Mouse (Mus musculus) heart, embryonic 11.5 days (tissue): ENCODE data around the gene Chd3. TPM values are rescaled to one million over a fixed set of nuclear protein-coding genes. Genes with fewer than 3 reads are reported as not detected.

Experiments used
- ATAC-seq: fragments of 200-750 bp; cut with Nextera tagmentation; replicated peaks from 2 replicates; pipeline ENCODE4 v1.8.0; 2017; ENCODE audit warnings: moderate library complexity; ENCODE audit not compliant: insufficient number of reproducible peaks, low FRiP score, low TSS enrichment
- H3K27ac ChIP-seq: fragments of 300-500 bp; sonication (generic); 2 replicates; pipeline ENCODE4 v1.5.1; 2014; ENCODE audit warnings: mild to moderate bottlenecking, low read depth, low read length
- H3K27me3 ChIP-seq: fragments of 300-500 bp; sonication (generic); 2 replicates; pipeline ENCODE4 v1.6.1; 2014; ENCODE audit warnings: mild to moderate bottlenecking, low read length, mixed read lengths; ENCODE audit not compliant: control insufficient read depth, insufficient read depth
- H3K36me3 ChIP-seq: fragments of 300-500 bp; sonication (generic); 2 replicates; pipeline ENCODE4 v1.6.1; 2014; ENCODE audit warnings: mild to moderate bottlenecking, low read length, moderate library complexity, mixed read lengths; ENCODE audit not compliant: control insufficient read depth, insufficient read depth
- H3K4me1 ChIP-seq: fragments of 300-500 bp; sonication (generic); 2 replicates; pipeline ENCODE4 v1.6.1; 2014; ENCODE audit warnings: low read length; ENCODE audit not compliant: control insufficient read depth, insufficient read depth
- H3K4me2 ChIP-seq: fragments of 300-500 bp; sonication (generic); 2 replicates; pipeline ENCODE4 v1.6.1; 2014; ENCODE audit warnings: mild to moderate bottlenecking, moderate library complexity
- H3K4me3 ChIP-seq: fragments of 300-500 bp; sonication (generic); 2 replicates; pipeline ENCODE4 v1.5.1; 2014; ENCODE audit warnings: low read depth, low read length
- H3K9ac ChIP-seq: fragments of 300-500 bp; sonication (generic); 2 replicates; pipeline ENCODE4 v1.6.1; 2014; ENCODE audit warnings: mild to moderate bottlenecking, low read depth, low read length, moderate library complexity
- H3K9me3 ChIP-seq: fragments of 300-500 bp; sonication (generic); replicated peaks from 2 replicates; pipeline ENCODE4 v1.6.1; 2016; ENCODE audit warnings: low read length; ENCODE audit not compliant: control insufficient read depth
- WGBS: fragments of 180-500 bp; shearing (Covaris S2); extraction: QIAGEN DNeasy Blood & Tissue Kit; methylation state at CpG from one replicate; pipeline ENCODE4 v1.1.7; 2014; ENCODE audit not compliant: insufficient replicate concordance; 5-methylcytosine and 5-hydroxymethylcytosine counted together
- polyA plus RNA-seq: library from polyadenylated mRNA; unstranded; fragments of >200 nt; fragmentation: Nextera tagmentation; extraction: Ambion mirVana; gene quantifications from 2 replicates; pipeline ENCODE4 v1.2.1, GENCODE M21; 2014

The Chd3 gene
- polyA plus RNA-seq, 1 experiment from 2014 or later = 21.8 TPM

GRCm38 (mm10) chr11:69413221-69414181 lies 44.3 kb upstream of the Chd3 start, which contains the start of gene Kdm6b:
Gene Kdm6b (minus strand): TSS chr11:69413675.
- Histone ChIP-seq H3K27me3 (no peaks in the 10 kb centered on the region), H3K27ac (peak within 1 kb of the TSS; percentile 98), H3K9me3 (no peaks in the 10 kb centered on the region), H3K9ac (peak within 1 kb of the TSS; percentile 92), H3K36me3 (peaks cover 2% of the 10 kb centered on the region; the same call in 1 of the 2 replicates), H3K4me3 (peak within 1 kb of the TSS; percentile 83), H3K4me2 (peak within 1 kb of the TSS; percentile 99), H3K4me1 (peaks cover 49% of the 10 kb centered on the region)
- WGBS = 44% methylated on average over 12 of the region's 12 CpGs
- no peak for ATAC-seq

- Histone ChIP-seq H3K4me2 (peak overlapping the region; percentile 99), H3K27me3 (no peaks in the 10 kb centered on the region), H3K9ac (peak overlapping the region; percentile 92; the same call in 1 of the 2 replicates), H3K9me3 (no peaks in the 10 kb centered on the region), H3K4me3 (peak overlapping the region; percentile 90; the same call in 1 of the 2 replicates), H3K4me1 (peaks cover 49% of the 10 kb centered on the region), H3K27ac (peak overlapping the region; percentile 98), H3K36me3 (peaks cover 6% of the 10 kb centered on the region)
- 56% methylated on average over 7 of the region's 7 CpGs for WGBS
- no peak for ATAC-seq
Measured at GRCm38 (mm10) chr11:69412548-69412947, 43.3 kb upstream of the Chd3 start.

GRCm38 (mm10) chr11:69411538-69412203 lies 42.5 kb upstream of the Chd3 start:
- under 1% methylated on average over 37 of the region's 39 CpGs for WGBS
- ATAC-seq = no peak; the same call in 1 of the 2 replicates
- Histone ChIP-seq H3K9me3 (no peaks in the 10 kb centered on the region), H3K4me3 (peak overlapping the region; percentile 90), H3K27me3 (no peaks in the 10 kb centered on the region), H3K36me3 (peaks cover 14% of the 10 kb centered on the region), H3K4me2 (peak overlapping the region; percentile 99), H3K9ac (peak overlapping the region; percentile 92), H3K27ac (peak overlapping the region; percentile 98), H3K4me1 (peaks cover 42% of the 10 kb centered on the region)

GRCm38 (mm10) chr11:69411073-69411535 lies 41.9 kb upstream of the Chd3 start:
- Histone ChIP-seq H3K9ac (peak overlapping the region; percentile 92), H3K4me3 (peak overlapping the region; percentile 90), H3K36me3 (peaks cover 18% of the 10 kb centered on the region), H3K9me3 (no peaks in the 10 kb centered on the region), H3K4me2 (peak overlapping the region; percentile 99), H3K27me3 (no peaks in the 10 kb centered on the region), H3K4me1 (peaks cover 42% of the 10 kb centered on the region), H3K27ac (peak overlapping the region; percentile 98)
- ATAC-seq = peak; percentile 40
- WGBS = under 1% methylated on average over 26 of the region's 26 CpGs

- Histone ChIP-seq H3K9me3 (no peaks in the 10 kb centered on the region), H3K4me1 (peaks cover 42% of the 10 kb centered on the region), H3K4me2 (peak overlapping the region; percentile 99), H3K27ac (peak overlapping the region; percentile 98), H3K4me3 (peak overlapping the region; percentile 90), H3K27me3 (no peaks in the 10 kb centered on the region), H3K36me3 (peaks cover 25% of the 10 kb centered on the region), H3K9ac (peak overlapping the region; percentile 92)
- under 1% methylated on average over 41 of the region's 41 CpGs for WGBS
- 0 out of 2 replicates have a peak, but pooled peaks have one; percentile 7 for ATAC-seq
Measured at GRCm38 (mm10) chr11:69410310-69411072, 41.3 kb upstream of the Chd3 start.

- H3K9ac ChIP-seq = peak overlapping the region; percentile 92
- WGBS = 0% methylated on average over 18 of the region's 18 CpGs
- H3K9me3 ChIP-seq = no peaks in the 10 kb centered on the region
- no peak for ATAC-seq
- peak overlapping the region; percentile 90 for H3K4me3 ChIP-seq
- H3K27me3 ChIP-seq = no peaks in the 10 kb centered on the region
- H3K36me3 ChIP-seq = peaks cover 29% of the 10 kb centered on the region
- H3K4me1 ChIP-seq = peaks cover 42% of the 10 kb centered on the region
- H3K4me2 ChIP-seq = peak overlapping the region; percentile 99
- H3K27ac ChIP-seq = peak overlapping the region; percentile 98
Measured at GRCm38 (mm10) chr11:69410045-69410309, 40.8 kb upstream of the Chd3 start.

GRCm38 (mm10) chr11:69409378-69410044 lies 40.3 kb upstream of the Chd3 start:
- 0% methylated on average over 46 of the region's 46 CpGs for WGBS
- H3K36me3 ChIP-seq = peaks cover 33% of the 10 kb centered on the region
- H3K27ac ChIP-seq = peak overlapping the region; percentile 98
- peaks cover 38% of the 10 kb centered on the region for H3K4me1 ChIP-seq
- no peaks in the 10 kb centered on the region for H3K27me3 ChIP-seq
- peak overlapping the region; percentile 99 for H3K4me2 ChIP-seq
- ATAC-seq = peak; percentile 31; the same call in 1 of the 2 replicates
- H3K9me3 ChIP-seq = no peaks in the 10 kb centered on the region
- H3K4me3 ChIP-seq = peak overlapping the region; percentile 90
- H3K9ac ChIP-seq = peak overlapping the region; percentile 92
